Comparison of ENCODE assay signal across 9 mouse cellular contexts in genomic region chr17:56365791-56366673, GRCm38 (mm10). TPM values are rescaled to one million over a fixed set of nuclear protein-coding genes. Genes with fewer than 3 reads are reported as not detected.
DNase-seq lines count a peak whose midpoint lies in the region; ATAC-seq and TF ChIP-seq lines count a peak whose summit lies in the region.
"Had no signal": no experiment of that assay in that cellular context is flagged by ENCODE, and none has a peak within 500 bp of the region (broad histone marks: within the 10 kb centered on the region; RNA-seq: fewer than 3 reads in every experiment).

No protein-coding gene starts in this region.

- H3K9ac ChIP-seq in embryonic facial prominence, embryonic 13.5 days: peak overlapping the region; percentile 17; the same call in 1 of the 2 replicates
- no peak overlapping the region for H3K9ac ChIP-seq in hindbrain, embryonic 11.5 days (ENCODE audit: low read depth, low read length)
- no peak overlapping the region; the same call in 1 of the 2 replicates for H3K9ac ChIP-seq in midbrain, embryonic 14.5 days (replicated peaks; ENCODE audit: low read length)

- H3K27ac ChIP-seq in kidney, adult 2 months (ENCODE audit: insufficient read depth, low read depth, low read length): no peak overlapping the region
- H3K27ac ChIP-seq in embryonic facial prominence, embryonic 13.5 days: no peak overlapping the region
- peak overlapping the region; percentile 51; the same call in 1 of the 2 replicates for H3K27ac ChIP-seq in hindbrain, embryonic 11.5 days (ENCODE audit: low read depth, low read length)
- H3K27ac ChIP-seq in midbrain, embryonic 14.5 days (replicated peaks; ENCODE audit: low read depth, low read length): peak overlapping the region; percentile 78
- H3K27ac ChIP-seq: heart, adult 2 months had no signal

- no peak for TF ChIP-seq CTCF in kidney, adult 2 months (conservative IDR thresholded peaks at IDR 0.05; ENCODE audit: insufficient read depth, insufficient read length, low read depth, low read length)

- peak; percentile 37 for DNase-seq in kidney, postnatal 10 days
- DNase-seq in kidney, adult 2 months: no peak
- DNase-seq in hindbrain, embryonic 11.5 days (ENCODE audit: low spot score): no peak
- no peak for DNase-seq in midbrain, embryonic 14.5 days
- DNase-seq in urinary bladder, postnatal 25 days (ENCODE audit: low spot score): no peak
- DNase-seq in retina, embryonic 14.5 days (ENCODE audit: low spot score): no peak
- no peak for DNase-seq in embryo, embryonic 10.5 days (ENCODE audit: low spot score)
- DNase-seq: heart, adult 2 months had no signal

- ATAC-seq in embryonic facial prominence, embryonic 13.5 days (ENCODE audit: insufficient number of reproducible peaks, insufficient read depth, low FRiP score, low TSS enrichment, low read depth): no peak
- ATAC-seq in hindbrain, embryonic 11.5 days (ENCODE audit: low FRiP score): no peak
- ATAC-seq in midbrain, embryonic 14.5 days (ENCODE audit: low FRiP score, low TSS enrichment): no peak

- no peaks in the 10 kb centered on the region for H3K36me3 ChIP-seq in kidney, adult 2 months (ENCODE audit: control insufficient read depth, insufficient read depth, low read length)
- H3K36me3 ChIP-seq in embryonic facial prominence, embryonic 13.5 days: peaks cover 80% of the 10 kb centered on the region
- no peaks in the 10 kb centered on the region for H3K36me3 ChIP-seq in hindbrain, embryonic 11.5 days (ENCODE audit: control insufficient read depth, insufficient read depth, low read length)
- H3K36me3 ChIP-seq in midbrain, embryonic 14.5 days (ENCODE audit: control insufficient read depth, insufficient read depth, low read length): peaks cover 72% of the 10 kb centered on the region

- H3K9me3 ChIP-seq in embryonic facial prominence, embryonic 13.5 days: no peaks in the 10 kb centered on the region
- H3K9me3 ChIP-seq in hindbrain, embryonic 11.5 days (ENCODE audit: control insufficient read depth, low read length): no peaks in the 10 kb centered on the region
- H3K9me3 ChIP-seq in midbrain, embryonic 14.5 days (ENCODE audit: control insufficient read depth, low read length): no peaks in the 10 kb centered on the region

- H3K27me3 ChIP-seq in kidney, adult 2 months (replicated peaks; ENCODE audit: control insufficient read depth, insufficient read depth, low read length): no peaks in the 10 kb centered on the region
- no peaks in the 10 kb centered on the region for H3K27me3 ChIP-seq in embryonic facial prominence, embryonic 13.5 days
- no peaks in the 10 kb centered on the region for H3K27me3 ChIP-seq in hindbrain, embryonic 11.5 days (ENCODE audit: control insufficient read depth, insufficient read depth, low read length)
- H3K27me3 ChIP-seq in midbrain, embryonic 14.5 days (ENCODE audit: control insufficient read depth, insufficient read depth, low read length): no peaks in the 10 kb centered on the region

- H3K4me2 ChIP-seq in embryonic facial prominence, embryonic 13.5 days: no peak overlapping the region
- H3K4me2 ChIP-seq in hindbrain, embryonic 11.5 days (replicated peaks; ENCODE audit: low read depth, low read length): no peak overlapping the region
- no peak overlapping the region for H3K4me2 ChIP-seq in midbrain, embryonic 14.5 days (ENCODE audit: low read length)

- 0 out of 2 replicates have a peak, but pooled peaks cover 5% of the 10 kb centered on the region for H3K4me1 ChIP-seq in kidney, adult 2 months (ENCODE audit: control insufficient read depth, insufficient read depth, low read length)
- no peaks in the 10 kb centered on the region for H3K4me1 ChIP-seq in embryonic facial prominence, embryonic 13.5 days
- no peaks in the 10 kb centered on the region; the same call in 1 of the 2 replicates for H3K4me1 ChIP-seq in hindbrain, embryonic 11.5 days (replicated peaks; ENCODE audit: control insufficient read depth, insufficient read depth, low read length)
- H3K4me1 ChIP-seq in midbrain, embryonic 14.5 days (ENCODE audit: control insufficient read depth, insufficient read depth, low read length): 0 out of 2 replicates have a peak, but pooled peaks cover 2% of the 10 kb centered on the region

- H3K4me3 ChIP-seq in kidney, adult 2 months (ENCODE audit: insufficient read depth, low read depth, low read length): no peak overlapping the region
- H3K4me3 ChIP-seq in embryonic facial prominence, embryonic 13.5 days: no peak overlapping the region
- H3K4me3 ChIP-seq in hindbrain, embryonic 11.5 days (ENCODE audit: low read depth, low read length): no peak overlapping the region
- no peak overlapping the region for H3K4me3 ChIP-seq in midbrain, embryonic 14.5 days (replicated peaks; ENCODE audit: low read depth, low read length)
- H3K4me3 ChIP-seq: heart, adult 2 months had no signal

- 39% methylated on average over 7 of the region's 7 CpGs for WGBS in kidney, adult 2 months
- WGBS in embryonic facial prominence, embryonic 13.5 days: 81% methylated on average over 7 of the region's 7 CpGs
- WGBS in hindbrain, embryonic 11.5 days: 81% methylated on average over 7 of the region's 7 CpGs
- 67% methylated on average over 7 of the region's 7 CpGs for WGBS in midbrain, embryonic 14.5 days

- TF ChIP-seq POLR2A in kidney, adult 2 months (IDR thresholded peaks at IDR 0.05; ENCODE audit: low read depth, low read length): no peak

RNA-seq across cellular contexts. Expression of gene Kdm4b, which starts 40.2 kb away (rescaled TPM):
- 21.6 and 24.9 TPM in 2 replicates for polyA plus RNA-seq in kidney, adult 2 months (2012; rRNA removed)
- polyA plus RNA-seq in embryonic facial prominence, embryonic 13.5 days (2015; fragmentation: Nextera tagmentation; extraction: Ambion mirVana): 36.5 and 36.9 TPM in 2 replicates
- 33.7 and 39.0 TPM in 2 replicates for polyA plus RNA-seq in hindbrain, embryonic 11.5 days (2014; fragmentation: Nextera tagmentation; extraction: Ambion mirVana)
- polyA plus RNA-seq in midbrain, embryonic 14.5 days (2014; fragmentation: Nextera tagmentation; extraction: Ambion mirVana): 72.4 and 78.9 TPM in 2 replicates

Comparison
In these comparisons a context has a peak if more than half of its experiments do, and no peak if none do; other contexts are left out.
1. H3K27ac ChIP-seq: peak in hindbrain, embryonic 11.5 days (single experiment) and midbrain, embryonic 14.5 days (single experiment); none in kidney, adult 2 months (single experiment) and embryonic facial prominence, embryonic 13.5 days (single experiment).